9 mouse cellular contexts compared by ENCODE assay signal in the genomic region with DNA sequence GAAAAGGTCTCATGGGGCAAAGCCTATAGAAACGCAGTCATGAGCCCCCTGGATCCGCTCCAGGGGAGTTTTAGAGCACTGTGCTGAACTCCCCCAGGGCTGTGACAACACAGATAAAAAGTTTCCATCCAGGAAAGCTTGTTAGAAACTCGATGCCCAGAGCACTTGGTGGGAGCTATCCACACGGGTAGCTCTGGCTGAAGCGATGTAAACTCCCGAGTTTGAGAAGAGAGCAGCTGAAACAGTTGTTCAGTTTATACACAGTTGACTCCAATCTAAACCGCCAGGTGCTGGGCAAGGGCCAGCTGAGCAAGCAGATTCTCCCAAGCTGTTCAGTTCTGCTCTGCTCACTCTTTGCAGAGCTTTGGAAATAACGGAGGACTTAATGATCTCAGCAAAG. TPM values are rescaled to one million over a fixed set of nuclear protein-coding genes. Genes with fewer than 3 reads are reported as not detected.
DNase-seq lines count a peak whose midpoint lies in the region; ATAC-seq and TF ChIP-seq lines count a peak whose summit lies in the region.
"Had no signal": no experiment of that assay in that cellular context is flagged by ENCODE, and none has a peak within 500 bp of the region (broad histone marks: within the 10 kb centered on the region; RNA-seq: fewer than 3 reads in every experiment).

No protein-coding gene starts in this region.

- no peaks in the 10 kb centered on the region for H3K36me3 ChIP-seq in hindbrain, embryonic 15.5 days
- H3K36me3 ChIP-seq in hindbrain, embryonic 11.5 days (ENCODE audit: control insufficient read depth, insufficient read depth, low read length) = no peaks in the 10 kb centered on the region
- no peaks in the 10 kb centered on the region for H3K36me3 ChIP-seq in forebrain, embryonic 15.5 days

- H3K4me1 ChIP-seq in hindbrain, embryonic 15.5 days (replicated peaks) = peaks cover 33% of the 10 kb centered on the region
- no peaks in the 10 kb centered on the region for H3K4me1 ChIP-seq in hindbrain, embryonic 11.5 days (replicated peaks; ENCODE audit: control insufficient read depth, insufficient read depth, low read length)
- peaks cover 11% of the 10 kb centered on the region for H3K4me1 ChIP-seq in forebrain, embryonic 15.5 days

- peak; percentile 31 for TF ChIP-seq CTCF in layer of hippocampus, adult 2 months (conservative IDR thresholded peaks at IDR 0.05)

- ATAC-seq in hindbrain, embryonic 15.5 days (ENCODE audit: low FRiP score, low read depth) = no peak
- ATAC-seq in hindbrain, embryonic 11.5 days (ENCODE audit: low FRiP score) = no peak
- no peak for ATAC-seq in forebrain, embryonic 15.5 days (replicated peaks)

- no peak overlapping the region for H3K9ac ChIP-seq in hindbrain, embryonic 15.5 days
- H3K9ac ChIP-seq in hindbrain, embryonic 11.5 days (ENCODE audit: low read depth, low read length) = no peak overlapping the region
- no peak overlapping the region for H3K9ac ChIP-seq in forebrain, embryonic 15.5 days (replicated peaks)

- WGBS in hindbrain, embryonic 15.5 days = 39% methylated on average over 8 of the region's 8 CpGs
- 62% methylated on average over 8 of the region's 8 CpGs for WGBS in hindbrain, embryonic 11.5 days
- 46% methylated on average over 8 of the region's 8 CpGs for WGBS in forebrain, embryonic 15.5 days

- no peak for DNase-seq in hindbrain, embryonic 11.5 days (ENCODE audit: low spot score)
- peak; percentile 73 to 77 for DNase-seq in cerebellum, adult 18-20 months
- DNase-seq in gastrocnemius, postnatal 10 days = peak; percentile 58
- DNase-seq in layer of hippocampus, adult 2 months (ENCODE audit: low spot score in 2 of 2) = peak; percentile 79 to 83
- peak; percentile 19 for DNase-seq in yolk sac, embryonic 10.5 days (ENCODE audit: low spot score)
- DNase-seq in embryo, embryonic 11 days = no peak

- no peaks in the 10 kb centered on the region for H3K27me3 ChIP-seq in hindbrain, embryonic 15.5 days
- no peaks in the 10 kb centered on the region for H3K27me3 ChIP-seq in hindbrain, embryonic 11.5 days (ENCODE audit: control insufficient read depth, insufficient read depth, low read length)
- no peaks in the 10 kb centered on the region for H3K27me3 ChIP-seq in forebrain, embryonic 15.5 days

- no peaks in the 10 kb centered on the region for H3K9me3 ChIP-seq in hindbrain, embryonic 15.5 days
- H3K9me3 ChIP-seq in hindbrain, embryonic 11.5 days (ENCODE audit: control insufficient read depth, low read length) = no peaks in the 10 kb centered on the region
- H3K9me3 ChIP-seq in forebrain, embryonic 15.5 days = no peaks in the 10 kb centered on the region
- H3K9me3 ChIP-seq: G1E had no signal

- H3K27ac ChIP-seq in hindbrain, embryonic 15.5 days (replicated peaks) = peak overlapping the region; percentile 42; the same call in 1 of the 2 replicates
- no peak overlapping the region for H3K27ac ChIP-seq in hindbrain, embryonic 11.5 days (ENCODE audit: low read depth, low read length)
- peak overlapping the region; percentile 43 for H3K27ac ChIP-seq in layer of hippocampus, adult 2 months
- no peak overlapping the region for H3K27ac ChIP-seq in forebrain, embryonic 15.5 days (replicated peaks)

- no peak overlapping the region for H3K4me3 ChIP-seq in hindbrain, embryonic 15.5 days
- no peak overlapping the region for H3K4me3 ChIP-seq in hindbrain, embryonic 11.5 days (ENCODE audit: low read depth, low read length)
- H3K4me3 ChIP-seq in layer of hippocampus, adult 2 months = no peak overlapping the region
- no peak overlapping the region for H3K4me3 ChIP-seq in forebrain, embryonic 15.5 days

- no peak overlapping the region for H3K4me2 ChIP-seq in hindbrain, embryonic 15.5 days
- H3K4me2 ChIP-seq in hindbrain, embryonic 11.5 days (replicated peaks; ENCODE audit: low read depth, low read length) = no peak overlapping the region
- H3K4me2 ChIP-seq in forebrain, embryonic 15.5 days (replicated peaks) = no peak overlapping the region

RNA-seq across cellular contexts. Expression of a gene that starts 37.2 kb away (rescaled TPM):
- polyA plus RNA-seq in hindbrain, embryonic 15.5 days (2015; fragmentation: Nextera tagmentation; extraction: Ambion mirVana) = 137 and 139 TPM in 2 replicates
- polyA plus RNA-seq in hindbrain, embryonic 11.5 days (2014; fragmentation: Nextera tagmentation; extraction: Ambion mirVana) = 62.7 and 63.0 TPM in 2 replicates
- total RNA-seq in gastrocnemius, postnatal 10 days (2021) = 10 to 100 TPM; 16.7 to 20.1 TPM
- 100 to 1,000 TPM; 168 to 187 TPM for total RNA-seq in layer of hippocampus, adult 2 months (2021)
- polyA plus RNA-seq in forebrain, embryonic 15.5 days (2015; fragmentation: Nextera tagmentation; extraction: Ambion mirVana) = 141 and 146 TPM in 2 replicates

Comparison
In these comparisons a context has a peak if more than half of its experiments do, and no peak if none do; other contexts are left out.
1. H3K27ac ChIP-seq: peak in hindbrain, embryonic 15.5 days (single experiment) and layer of hippocampus, adult 2 months (single experiment); none in hindbrain, embryonic 11.5 days (single experiment) and forebrain, embryonic 15.5 days (single experiment).
2. DNase-seq: peak in cerebellum, adult 18-20 months (2 of 2), gastrocnemius, postnatal 10 days (single experiment), layer of hippocampus, adult 2 months (2 of 2) and yolk sac, embryonic 10.5 days (single experiment); none in hindbrain, embryonic 11.5 days (single experiment) and embryo, embryonic 11 days (single experiment).